Mouse (Mus musculus): ENCODE results near the gene Gm10961.
A peak's percentile ranks its signal among the peaks of the same experiment; 100 is the strongest.

Gm10961 gene

GRCm38 (mm10) chr3:107659000-107659399 is 27.9 kb downstream of the Gm10961 start:
- DNase-seq (ENCODE audit: low read depth) = peak; percentile 25

GRCm38 (mm10) chr3:107664641-107665040 is 33.5 kb downstream of the Gm10961 start:
- DNase-seq (ENCODE audit: low read depth) = no peak

GRCm38 (mm10) chr3:107667426-107667825 is 36.3 kb downstream of the Gm10961 start:
- DNase-seq (ENCODE audit: low read depth) = no peak

- DNase-seq (ENCODE audit: low read depth) = no peak
Measured at GRCm38 (mm10) chr3:107668786-107669185, 37.7 kb downstream of the Gm10961 start.

GRCm38 (mm10) chr3:107670500-107670899 is 39.4 kb downstream of the Gm10961 start:
- DNase-seq (ENCODE audit: low read depth) = no peak

- DNase-seq (ENCODE audit: low read depth) = no peak
Measured at GRCm38 (mm10) chr3:107671509-107671908, 40.4 kb downstream of the Gm10961 start.

GRCm38 (mm10) chr3:107680790-107681576 is 49.9 kb downstream of the Gm10961 start:
- DNase-seq (ENCODE audit: low read depth) = peak; percentile 49

Measured in NIH3T3 (cell line).